Mouse (Mus musculus): ENCODE data around the gene Sult6b1. TPM values are rescaled to one million over a fixed set of nuclear protein-coding genes. Genes with fewer than 3 reads are reported as not detected.

Gene Sult6b1
- total RNA-seq, 1 experiment: 7.9 TPM

DNA sequence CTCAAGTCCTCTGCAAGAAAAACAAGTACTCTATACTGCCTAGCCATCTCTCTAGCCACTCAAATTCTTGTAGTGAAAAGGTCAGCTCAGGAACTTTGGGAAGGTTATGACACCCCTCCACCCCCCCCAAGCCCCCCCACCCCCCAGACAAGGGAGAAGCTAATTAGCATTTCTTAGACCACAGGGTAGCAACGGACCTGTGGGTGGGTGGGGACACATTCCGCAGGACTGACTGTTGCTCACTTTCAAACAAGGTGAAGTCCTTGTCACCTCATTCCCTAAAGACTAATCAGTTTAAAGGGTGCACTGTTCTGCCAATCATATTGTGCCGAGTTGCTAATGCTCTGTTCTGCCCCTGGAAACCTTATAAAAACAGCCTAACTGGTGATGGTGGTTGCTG lies 7.1 kb upstream of the Sult6b1 start:
- H3K4me1 ChIP-seq (ENCODE audit: control insufficient read depth in 2 of 2, insufficient read depth in 2 of 2, low read length in 2 of 2, poor library complexity in 1 of 2): peaks cover 3 to 4% of the 10 kb centered on the region in 2 experiments; a peak in 3 of 4 replicates
- H3K9ac ChIP-seq (ENCODE audit: insufficient read depth, low read depth, low read length, poor library complexity, severe bottlenecking): no peak overlapping the region; the same call in 1 of the 2 replicates
- no peaks in the 10 kb centered on the region for H3K9me3 ChIP-seq (ENCODE audit: control insufficient read depth, insufficient read depth, low read depth, low read length)
- peaks cover 6% of the 10 kb centered on the region for H3K36me3 ChIP-seq (ENCODE audit: control insufficient read depth, insufficient read depth, low read length, poor library complexity, severe bottlenecking)
- peak; percentile 39 for DNase-seq (ENCODE audit: low read depth, low spot score)
- TF ChIP-seq HCFC1 (IDR thresholded peaks at IDR 0.05; ENCODE audit: borderline replicate concordance, insufficient read depth, low read length): no peak
- TF ChIP-seq CHD2 (IDR thresholded peaks at IDR 0.05; ENCODE audit: low read depth, low read length): no peak
- no peak for TF ChIP-seq ZC3H11A (IDR thresholded peaks at IDR 0.05; ENCODE audit: borderline replicate concordance, low read depth, low read length)
- TF ChIP-seq MAFK (IDR thresholded peaks at IDR 0.05; ENCODE audit: insufficient read depth, low read depth, low read length): no peak
- no peak for TF ChIP-seq ZNF384 (IDR thresholded peaks at IDR 0.05; ENCODE audit: low read depth, low read length)
- H3K4me3 ChIP-seq (ENCODE audit: insufficient read depth in 1 of 2, low read depth in 1 of 2, low read length in 2 of 2, poor library complexity in 1 of 2, severe bottlenecking in 1 of 2): peak overlapping the region; percentile 9 to 84
- in situ Hi-C loops (cut with MboI; ENCODE audit: low sequenced_read_pairs in 2 of 2, unreplicated experiment in 2 of 2): no loop called here
- H3K27ac ChIP-seq (ENCODE audit: insufficient read depth, low read depth, low read length, poor library complexity, severe bottlenecking): peak overlapping the region; percentile 87

DNA sequence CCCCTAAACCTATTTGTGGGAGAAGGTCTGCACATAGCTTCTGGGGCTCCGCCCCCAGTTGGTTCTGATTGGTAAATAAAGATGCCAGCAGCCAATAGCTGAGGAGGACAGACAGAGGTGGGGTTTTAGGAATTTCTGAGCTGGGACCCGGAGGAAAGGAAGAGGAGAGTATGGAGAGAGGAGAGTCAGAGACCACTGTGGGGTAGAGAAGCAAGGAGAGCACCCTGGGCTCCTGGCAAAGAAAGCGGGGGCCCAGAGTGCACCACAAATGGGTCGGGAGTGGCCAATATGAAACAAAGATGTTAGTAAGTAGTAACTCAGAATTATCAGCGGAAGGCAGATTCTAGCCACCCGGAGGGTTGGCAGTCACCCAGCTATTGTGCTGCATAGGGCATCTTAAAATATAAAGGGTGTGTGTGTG lies 6.1 kb upstream of the Sult6b1 start:
- H3K4me1 ChIP-seq (ENCODE audit: control insufficient read depth in 2 of 2, insufficient read depth in 2 of 2, low read length in 2 of 2, poor library complexity in 1 of 2): peaks cover 3 to 4% of the 10 kb centered on the region in 2 experiments; a peak in 3 of 4 replicates
- peak overlapping the region; percentile 87 for H3K27ac ChIP-seq (ENCODE audit: insufficient read depth, low read depth, low read length, poor library complexity, severe bottlenecking)
- TF ChIP-seq MAFK (IDR thresholded peaks at IDR 0.05; ENCODE audit: insufficient read depth, low read depth, low read length) (no peak), CHD2 (IDR thresholded peaks at IDR 0.05; ENCODE audit: low read depth, low read length) (0 out of 2 replicates have a peak, but pooled peaks have one; percentile 57)
- peak overlapping the region; percentile 85 for H3K9ac ChIP-seq (ENCODE audit: insufficient read depth, low read depth, low read length, poor library complexity, severe bottlenecking)
- in situ Hi-C loops (cut with MboI; ENCODE audit: low sequenced_read_pairs in 2 of 2, unreplicated experiment in 2 of 2): no loop called here
- H3K36me3 ChIP-seq (ENCODE audit: control insufficient read depth, insufficient read depth, low read length, poor library complexity, severe bottlenecking): no peaks in the 10 kb centered on the region
- no peaks in the 10 kb centered on the region for H3K9me3 ChIP-seq (ENCODE audit: control insufficient read depth, insufficient read depth, low read depth, low read length)
- peak; percentile 59 for DNase-seq (ENCODE audit: low read depth, low spot score)
- peak overlapping the region; percentile 84 to 86 for H3K4me3 ChIP-seq (ENCODE audit: insufficient read depth in 1 of 2, low read depth in 1 of 2, low read length in 2 of 2, poor library complexity in 1 of 2, severe bottlenecking in 1 of 2)

GRCm38 (mm10) chr17:78909374-78909773 lies 2.6 kb upstream of the Sult6b1 start:
- TF ChIP-seq CHD2 (IDR thresholded peaks at IDR 0.05; ENCODE audit: low read depth, low read length) (no peak), MAFK (IDR thresholded peaks at IDR 0.05; ENCODE audit: insufficient read depth, low read depth, low read length) (no peak), HCFC1 (IDR thresholded peaks at IDR 0.05; ENCODE audit: borderline replicate concordance, insufficient read depth, low read length) (no peak)
- DNase-seq (ENCODE audit: low read depth, low spot score): no peak
- Histone ChIP-seq H3K4me3 (ENCODE audit: insufficient read depth in 1 of 2, low read depth in 1 of 2, low read length in 2 of 2, poor library complexity in 1 of 2, severe bottlenecking in 1 of 2) (no peak overlapping the region), H3K9ac (ENCODE audit: insufficient read depth, low read depth, low read length, poor library complexity, severe bottlenecking) (no peak overlapping the region), H3K27ac (ENCODE audit: insufficient read depth, low read depth, low read length, poor library complexity, severe bottlenecking) (no peak overlapping the region), H3K36me3 (ENCODE audit: control insufficient read depth, insufficient read depth, low read length, poor library complexity, severe bottlenecking) (no peaks in the 10 kb centered on the region), H3K4me1 (ENCODE audit: control insufficient read depth in 2 of 2, insufficient read depth in 2 of 2, low read length in 2 of 2, poor library complexity in 1 of 2) (no peaks in the 10 kb centered on the region), H3K9me3 (ENCODE audit: control insufficient read depth, insufficient read depth, low read depth, low read length) (no peaks in the 10 kb centered on the region)
- in situ Hi-C loops (cut with MboI; ENCODE audit: low sequenced_read_pairs in 2 of 2, unreplicated experiment in 2 of 2): no loop called here

GRCm38 (mm10) chr17:78903158-78903557 lies 3.6 kb downstream of the Sult6b1 start:
- no peaks in the 10 kb centered on the region for H3K9me3 ChIP-seq (ENCODE audit: control insufficient read depth, insufficient read depth, low read depth, low read length)
- in situ Hi-C loops (cut with MboI; ENCODE audit: low sequenced_read_pairs in 2 of 2, unreplicated experiment in 2 of 2): no loop called here
- no peak for DNase-seq (ENCODE audit: low read depth, low spot score)
- H3K27ac ChIP-seq (ENCODE audit: insufficient read depth, low read depth, low read length, poor library complexity, severe bottlenecking): no peak overlapping the region
- no peak overlapping the region for H3K4me3 ChIP-seq (ENCODE audit: insufficient read depth in 1 of 2, low read depth in 1 of 2, low read length in 2 of 2, poor library complexity in 1 of 2, severe bottlenecking in 1 of 2)
- no peaks in the 10 kb centered on the region for H3K36me3 ChIP-seq (ENCODE audit: control insufficient read depth, insufficient read depth, low read length, poor library complexity, severe bottlenecking)
- no peak overlapping the region for H3K9ac ChIP-seq (ENCODE audit: insufficient read depth, low read depth, low read length, poor library complexity, severe bottlenecking)
- H3K4me1 ChIP-seq (ENCODE audit: control insufficient read depth in 2 of 2, insufficient read depth in 2 of 2, low read length in 2 of 2, poor library complexity in 1 of 2): no peaks in the 10 kb centered on the region
- TF ChIP-seq ZC3H11A (IDR thresholded peaks at IDR 0.05; ENCODE audit: borderline replicate concordance, low read depth, low read length): no peak
- no peak for TF ChIP-seq ZNF384 (IDR thresholded peaks at IDR 0.05; ENCODE audit: low read depth, low read length)

DNA sequence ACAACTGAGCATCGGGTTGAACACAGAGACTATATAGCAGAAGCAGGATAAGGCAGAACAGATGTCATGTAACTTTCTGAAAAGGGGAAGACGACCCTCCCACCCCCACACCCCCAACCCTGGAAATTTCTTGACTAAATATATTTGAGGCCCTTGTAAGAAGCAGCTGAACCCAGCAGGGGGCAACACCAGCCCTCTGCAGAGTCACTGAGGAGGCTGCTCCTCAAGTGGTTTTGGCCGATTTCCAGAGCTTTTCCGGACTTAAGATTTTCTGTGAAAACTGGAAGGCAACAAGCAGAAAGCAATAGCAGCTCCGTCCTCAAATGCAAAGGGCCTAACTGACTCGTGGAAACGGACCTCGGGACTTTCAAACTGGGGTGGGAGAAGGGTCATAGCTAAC lies 11.4 kb downstream of the Sult6b1 start:
- Histone ChIP-seq H3K4me3 (ENCODE audit: insufficient read depth in 1 of 2, low read depth in 1 of 2, low read length in 2 of 2, poor library complexity in 1 of 2, severe bottlenecking in 1 of 2) (peak overlapping the region; percentile 48 to 66), H3K27ac (ENCODE audit: insufficient read depth, low read depth, low read length, poor library complexity, severe bottlenecking) (peak overlapping the region; percentile 7; the same call in 1 of the 2 replicates), H3K36me3 (ENCODE audit: control insufficient read depth, insufficient read depth, low read length, poor library complexity, severe bottlenecking) (0 out of 2 replicates have a peak, but pooled peaks cover 3% of the 10 kb centered on the region), H3K4me1 (ENCODE audit: control insufficient read depth in 2 of 2, insufficient read depth in 2 of 2, low read length in 2 of 2, poor library complexity in 1 of 2) (0 out of 4 replicates have a peak, but pooled peaks cover 0 to 3% of the 10 kb centered on the region in 2 experiments), H3K9ac (ENCODE audit: insufficient read depth, low read depth, low read length, poor library complexity, severe bottlenecking) (peak overlapping the region; percentile 68; the same call in 1 of the 2 replicates), H3K9me3 (ENCODE audit: control insufficient read depth, insufficient read depth, low read depth, low read length) (no peaks in the 10 kb centered on the region)
- TF ChIP-seq ZC3H11A (IDR thresholded peaks at IDR 0.05; ENCODE audit: borderline replicate concordance, low read depth, low read length) (no peak), HCFC1 (IDR thresholded peaks at IDR 0.05; ENCODE audit: borderline replicate concordance, insufficient read depth, low read length) (no peak), CHD2 (IDR thresholded peaks at IDR 0.05; ENCODE audit: low read depth, low read length) (no peak), ZNF384 (IDR thresholded peaks at IDR 0.05; ENCODE audit: low read depth, low read length) (no peak), MAFK (IDR thresholded peaks at IDR 0.05; ENCODE audit: insufficient read depth, low read depth, low read length) (no peak)
- in situ Hi-C loops (cut with MboI; ENCODE audit: low sequenced_read_pairs in 2 of 2, unreplicated experiment in 2 of 2): no loop called here
- no peak for DNase-seq (ENCODE audit: low read depth, low spot score)
